ENCODE assay signal across 30 mouse cellular contexts in the genomic region with DNA sequence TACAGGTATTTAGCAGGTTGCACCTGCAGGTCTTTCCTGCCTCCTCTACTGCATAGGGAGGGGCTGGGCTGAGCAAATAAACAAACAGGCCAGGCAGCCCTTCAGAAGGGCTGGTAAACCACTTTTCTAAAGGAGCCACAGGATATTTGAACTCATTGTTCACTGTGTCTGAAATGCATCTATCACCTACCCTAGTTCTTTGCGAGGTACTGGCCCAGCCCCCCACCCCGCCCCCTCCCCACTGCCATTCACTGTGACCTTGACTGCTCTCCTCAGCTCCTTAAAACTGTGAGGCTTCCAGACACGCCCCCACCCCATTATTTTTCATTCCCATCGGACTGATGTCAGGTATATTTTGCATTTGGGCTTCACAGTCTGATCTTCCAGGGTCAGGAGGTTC.
DNase-seq lines count a peak whose midpoint lies in the region; ATAC-seq and TF ChIP-seq lines count a peak whose summit lies in the region.
"Had no signal": no experiment of that assay in that cellular context is flagged by ENCODE, and none has a peak within 500 bp of the region (broad histone marks: within the 10 kb centered on the region; RNA-seq: fewer than 3 reads in every experiment).

No protein-coding gene starts in this region.

- in situ Hi-C loops in CH12.LX (cut with MboI; ENCODE audit: low pct_ligation_motif_present, low pct_unique_long_range_greater_than_20kb, low sequenced_read_pairs) (loop anchor here (25.0 kb wide), 2 partner anchors 243 to 1068 kb away; no protein-coding TSS in a partner anchor), ES-E14 (cut with MboI; ENCODE audit: low sequenced_read_pairs in 2 of 2, unreplicated experiment in 2 of 2) (no loop called here)

- TF ChIP-seq CTCF in CH12.LX (conservative IDR thresholded peaks at IDR 0.05 in 1 of 2, IDR thresholded peaks at IDR 0.05 in 1 of 2; ENCODE audit: low read depth in 2 of 2, low read length in 2 of 2) (no peak), E14TG2a.4 (conservative IDR thresholded peaks at IDR 0.05; ENCODE audit: low read length) (no peak)

- H3K27me3 ChIP-seq in CH12.LX (replicated peaks) (no peaks in the 10 kb centered on the region), E14TG2a.4 (ENCODE audit: insufficient read depth, low read length) (no peaks in the 10 kb centered on the region)
- H3K27me3 ChIP-seq in forebrain, embryonic 15.5 days = no peaks in the 10 kb centered on the region
- no peaks in the 10 kb centered on the region for H3K27me3 ChIP-seq in kidney, embryonic 14.5 days (ENCODE audit: control insufficient read depth, insufficient read depth, low read length)
- H3K27me3 ChIP-seq: embryonic facial prominence, embryonic 12.5 days; embryonic facial prominence, embryonic 15.5 days; heart, embryonic 12.5 days; heart, embryonic 15.5 days; hindbrain, embryonic 13.5 days; intestine, embryonic 15.5 days; Patski had no signal

- no peak for ATAC-seq in forebrain, embryonic 15.5 days (replicated peaks)
- no peak for ATAC-seq in kidney, embryonic 14.5 days (ENCODE audit: low FRiP score, low TSS enrichment)
- ATAC-seq: activated CD4-positive, CD25-positive, alpha-beta regulatory T cell, adult 4 months; CD4-positive, CD25-positive, alpha-beta regulatory T cell, adult 4 months; forebrain, embryonic 14.5 days; hindbrain, embryonic 16.5 days; intestine, embryonic 15.5 days; Patski had no signal

- no peak for DNase-seq in CH12.LX (ENCODE audit: extremely low read depth)
- peak; percentile 51 for DNase-seq in ES-E14 (ENCODE audit: low read depth, low spot score)
- DNase-seq in spleen, postnatal 14 days (ENCODE audit: low spot score in 2 of 2) = no peak
- DNase-seq: adrenal gland, adult 8-10 months; adrenal gland, postnatal 36 days; cerebellum, adult 11 months; cerebellum, adult 2 months; cerebellum, adult 9-11 months; cerebellum, postnatal 25 days; gastrocnemius, postnatal 10 days; gastrocnemius, postnatal 36 days; heart, postnatal 10 days; heart, postnatal 36 days; kidney, adult 2 months had no signal

- peaks cover 0 to 5% of the 10 kb centered on the region in 2 experiments for H3K36me3 ChIP-seq in CH12.LX (replicated peaks in 1 of 2; ENCODE audit: control insufficient read depth in 1 of 2, insufficient read depth in 1 of 2, low read length in 1 of 2)
- H3K36me3 ChIP-seq in E14TG2a.4 (ENCODE audit: insufficient read depth, low read length) = peaks cover 16% of the 10 kb centered on the region
- no peaks in the 10 kb centered on the region; the same call in 1 of the 2 replicates for H3K36me3 ChIP-seq in ES-E14 (ENCODE audit: control insufficient read depth, insufficient read depth, low read length, poor library complexity, severe bottlenecking)
- no peaks in the 10 kb centered on the region for H3K36me3 ChIP-seq in forebrain, embryonic 15.5 days
- no peaks in the 10 kb centered on the region for H3K36me3 ChIP-seq in kidney, embryonic 14.5 days (ENCODE audit: control insufficient read depth, insufficient read depth, low read length)
- H3K36me3 ChIP-seq: embryonic facial prominence, embryonic 12.5 days; embryonic facial prominence, embryonic 15.5 days; G1E; heart, embryonic 12.5 days; heart, embryonic 15.5 days; hindbrain, embryonic 10.5 days; hindbrain, embryonic 13.5 days; intestine, embryonic 15.5 days had no signal

- TF ChIP-seq POLR2A in CH12.LX (IDR thresholded peaks at IDR 0.05; ENCODE audit: low read depth, low read length) = no peak

- no peak for TF ChIP-seq RAD21 in CH12.LX (IDR thresholded peaks at IDR 0.05; ENCODE audit: low read depth, low read length)

- 63% methylated on average over 4 of the region's 4 CpGs for whole genome bisulfite sequencing in forebrain, embryonic 15.5 days
- 62% methylated on average over 4 of the region's 4 CpGs for WGBS in kidney, embryonic 14.5 days

- H3K9me3 ChIP-seq in CH12.LX (replicated peaks; ENCODE audit: low read length) (no peaks in the 10 kb centered on the region), E14TG2a.4 (ENCODE audit: low read length) (no peaks in the 10 kb centered on the region), ES-E14 (ENCODE audit: control insufficient read depth, insufficient read depth, low read depth, low read length) (no peaks in the 10 kb centered on the region)
- no peaks in the 10 kb centered on the region for H3K9me3 ChIP-seq in forebrain, embryonic 15.5 days
- no peaks in the 10 kb centered on the region for H3K9me3 ChIP-seq in kidney, embryonic 14.5 days (ENCODE audit: control insufficient read depth, low read length)
- H3K9me3 ChIP-seq: embryonic facial prominence, embryonic 12.5 days; embryonic facial prominence, embryonic 15.5 days; heart, embryonic 12.5 days; heart, embryonic 15.5 days; hindbrain, embryonic 10.5 days; hindbrain, embryonic 13.5 days; intestine, embryonic 15.5 days had no signal

- dilution Hi-C loops in CH12.LX (cut with MboI; ENCODE audit: extremely low pct_ligation_motif_present, extremely low pct_unique_long_range_greater_than_20kb, low sequenced_read_pairs) = no loop called here

- no peak overlapping the region for H3K4me3 ChIP-seq in CH12.LX (replicated peaks in 1 of 3; ENCODE audit: low read depth in 2 of 3, low read length in 2 of 3, poor library complexity in 1 of 3)
- peak overlapping the region; percentile 61 for H3K4me3 ChIP-seq in E14TG2a.4 (replicated peaks; ENCODE audit: low read length)
- H3K4me3 ChIP-seq in ES-E14 (ENCODE audit: insufficient read depth in 1 of 2, low read depth in 1 of 2, low read length in 2 of 2, poor library complexity in 1 of 2, severe bottlenecking in 1 of 2) = peak overlapping the region in 1 of 2 experiments; percentile 35; a peak in 2 of 4 replicates
- H3K4me3 ChIP-seq in forebrain, embryonic 15.5 days = no peak overlapping the region
- H3K4me3 ChIP-seq in kidney, embryonic 14.5 days (ENCODE audit: low read length) = no peak overlapping the region
- H3K4me3 ChIP-seq: embryonic facial prominence, embryonic 12.5 days; embryonic facial prominence, embryonic 15.5 days; heart, embryonic 12.5 days; heart, embryonic 15.5 days; hindbrain, embryonic 10.5 days; hindbrain, embryonic 13.5 days; intestine, embryonic 15.5 days had no signal

- H3K9ac ChIP-seq in CH12.LX (ENCODE audit: insufficient read depth, low read depth) (no peak overlapping the region), ES-E14 (ENCODE audit: insufficient read depth, low read depth, low read length, poor library complexity, severe bottlenecking) (no peak overlapping the region; the same call in 1 of the 2 replicates)
- H3K9ac ChIP-seq in forebrain, embryonic 15.5 days (replicated peaks) = no peak overlapping the region
- H3K9ac ChIP-seq in kidney, embryonic 14.5 days (ENCODE audit: low read depth, low read length) = no peak overlapping the region
- H3K9ac ChIP-seq: embryonic facial prominence, embryonic 12.5 days; embryonic facial prominence, embryonic 15.5 days; heart, embryonic 12.5 days; heart, embryonic 15.5 days; hindbrain, embryonic 13.5 days; intestine, embryonic 15.5 days had no signal

- no peaks in the 10 kb centered on the region for H3K79me2 ChIP-seq in CH12.LX (replicated peaks; ENCODE audit: control insufficient read depth, extremely low read depth, insufficient read depth, poor library complexity, severe bottlenecking)

- peak overlapping the region; percentile 70; the same call in 1 of the 2 replicates for H3K27ac ChIP-seq in CH12.LX (ENCODE audit: insufficient read depth, low read depth)
- H3K27ac ChIP-seq in ES-E14 (ENCODE audit: insufficient read depth, low read depth, low read length, poor library complexity, severe bottlenecking) = peak overlapping the region; percentile 97
- no peak overlapping the region for H3K27ac ChIP-seq in forebrain, embryonic 15.5 days (replicated peaks)
- H3K27ac ChIP-seq in kidney, embryonic 14.5 days (ENCODE audit: low read depth, low read length) = no peak overlapping the region
- H3K27ac ChIP-seq: embryonic facial prominence, embryonic 12.5 days; embryonic facial prominence, embryonic 15.5 days; heart, embryonic 15.5 days; hindbrain, embryonic 13.5 days had no signal

- H3K4me2 ChIP-seq in CH12.LX (ENCODE audit: insufficient read depth, low read depth, poor library complexity, severe bottlenecking) = no peak overlapping the region
- H3K4me2 ChIP-seq in forebrain, embryonic 15.5 days (replicated peaks) = no peak overlapping the region
- H3K4me2 ChIP-seq in kidney, embryonic 14.5 days (replicated peaks; ENCODE audit: low read depth, low read length) = no peak overlapping the region
- H3K4me2 ChIP-seq: embryonic facial prominence, embryonic 12.5 days; embryonic facial prominence, embryonic 15.5 days; heart, embryonic 12.5 days; heart, embryonic 15.5 days; hindbrain, embryonic 13.5 days; intestine, embryonic 15.5 days had no signal

- TF ChIP-seq EP300 in CH12.LX (IDR thresholded peaks at IDR 0.05; ENCODE audit: low read length) = no peak

- H3K4me1 ChIP-seq in CH12.LX (ENCODE audit: control insufficient read depth in 1 of 2, insufficient read depth in 2 of 2) (peaks cover 28 to 72% of the 10 kb centered on the region in 2 experiments), E14TG2a.4 (replicated peaks; ENCODE audit: low read depth, low read length) (peaks cover 99% of the 10 kb centered on the region), ES-E14 (ENCODE audit: control insufficient read depth in 2 of 2, insufficient read depth in 2 of 2, low read length in 2 of 2, poor library complexity in 1 of 2) (peaks cover 30 to 59% of the 10 kb centered on the region in 2 experiments)
- H3K4me1 ChIP-seq in forebrain, embryonic 15.5 days = peaks cover 17% of the 10 kb centered on the region
- H3K4me1 ChIP-seq in kidney, embryonic 14.5 days (ENCODE audit: control insufficient read depth, insufficient read depth, low read length) = peaks cover 52% of the 10 kb centered on the region

TF ChIP-seq in CH12.LX, 34 proteins besides CTCF, POLR2A, EP300 and RAD21 (continues in another document):
- TF ChIP-seq ETS1 (conservative IDR thresholded peaks at IDR 0.05; ENCODE audit: low read depth, low read length) (no peak), PAX5 (IDR thresholded peaks at IDR 0.05; ENCODE audit: low read length) (no peak), HCFC1 (IDR thresholded peaks at IDR 0.05; ENCODE audit: low read depth, low read length) (no peak), MXI1 (IDR thresholded peaks at IDR 0.05; ENCODE audit: low read depth, low read length) (no peak), IRF4 (IDR thresholded peaks at IDR 0.05; ENCODE audit: low read depth, low read length) (no peak), ZKSCAN1 (IDR thresholded peaks at IDR 0.05; ENCODE audit: borderline replicate concordance, low read depth, low read length) (no peak), NELFE (IDR thresholded peaks at IDR 0.05; ENCODE audit: low read depth, low read length) (no peak)

TF ChIP-seq in ES-E14, 5 proteins besides CTCF, POLR2A, EP300 and RAD21:
- TF ChIP-seq MAFK (IDR thresholded peaks at IDR 0.05; ENCODE audit: insufficient read depth, low read depth, low read length) (no peak), ZNF384 (IDR thresholded peaks at IDR 0.05; ENCODE audit: low read depth, low read length) (no peak), CHD2 (IDR thresholded peaks at IDR 0.05; ENCODE audit: low read depth, low read length) (no peak), ZC3H11A (IDR thresholded peaks at IDR 0.05; ENCODE audit: borderline replicate concordance, low read depth, low read length) (no peak), HCFC1 (IDR thresholded peaks at IDR 0.05; ENCODE audit: borderline replicate concordance, insufficient read depth, low read length) (no peak)

Comparison
In these comparisons a context has a peak if more than half of its experiments do, and no peak if none do; other contexts are left out.
1. H3K27ac ChIP-seq: peak in CH12.LX (single experiment) and ES-E14 (single experiment); none in forebrain, embryonic 15.5 days (single experiment) and kidney, embryonic 14.5 days (single experiment).